Mouse (Mus musculus): ENCODE data around the gene Tyrp1. TPM values are rescaled to one million over a fixed set of nuclear protein-coding genes. Genes with fewer than 3 reads are reported as not detected.

Gene Tyrp1
- total RNA-seq (2012; rRNA removed): not detected in 2 replicates
- polyA plus RNA-seq (2012; ENCODE audit: insufficient read depth in 1 of 2, insufficient read length in 2 of 2, low read depth in 1 of 2, low replicate concordance in 2 of 2, missing spikeins in 1 of 2): not detected

DNA sequence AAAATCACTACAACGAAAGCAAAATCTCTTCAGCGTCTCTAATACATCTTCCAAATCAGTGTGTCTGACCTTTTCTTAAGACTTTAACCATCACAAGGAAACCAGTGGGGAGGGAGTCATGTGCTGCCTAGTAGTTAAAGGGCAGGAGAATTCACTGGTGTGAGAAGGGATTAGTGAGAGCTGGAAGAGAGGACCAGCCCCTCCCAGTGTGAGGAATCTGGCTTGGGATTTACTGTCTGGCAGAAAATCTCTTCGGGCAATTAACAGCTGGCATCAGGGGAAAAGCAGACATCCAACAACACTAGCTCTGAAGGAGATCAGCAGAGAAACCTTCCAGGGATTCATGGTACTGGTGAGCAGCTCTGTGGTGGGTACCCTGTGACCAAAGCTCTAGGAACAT lies at the start of gene Tyrp1:
TSS of gene Tyrp1 (plus strand) at position 74 of the 400 bp plus-strand sequence.
- Histone ChIP-seq H3K27ac (ENCODE audit: control insufficient read depth, low read depth, low read length) (no peak within 1 kb of the TSS), H3K9me3 (replicated peaks; ENCODE audit: insufficient read depth, low read length) (no peaks in the 10 kb centered on the region), H3K9ac (ENCODE audit: control insufficient read depth, low read depth, low read length, poor library complexity, severe bottlenecking) (no peak within 1 kb of the TSS), H3K4me3 (ENCODE audit: control insufficient read depth in 1 of 2, insufficient read depth in 1 of 2, low read depth in 2 of 2, low read length in 2 of 2) (no peak within 1 kb of the TSS), H3K79me2 (ENCODE audit: control insufficient read depth, insufficient read depth, low read length, poor library complexity) (no peaks in the 10 kb centered on the region), H3K36me3 (ENCODE audit: control insufficient read depth in 1 of 2, insufficient read depth in 2 of 2, low read length in 2 of 2) (no peaks in the 10 kb centered on the region), H3K27me3 (ENCODE audit: control insufficient read depth in 1 of 2, insufficient read depth in 2 of 2, low read length in 2 of 2) (no peaks in the 10 kb centered on the region), H3K4me1 (ENCODE audit: control insufficient read depth in 1 of 2, insufficient read depth in 2 of 2, low read length in 2 of 2) (no peaks in the 10 kb centered on the region)
- no peak for DNase-seq (ENCODE audit: low read depth, low spot score)
- TF ChIP-seq SIN3A (IDR thresholded peaks at IDR 0.05; ENCODE audit: low read length) (no peak), MAX (IDR thresholded peaks at IDR 0.05; ENCODE audit: low read length) (no peak), CHD2 (IDR thresholded peaks at IDR 0.05; ENCODE audit: low read length) (no peak), EP300 (IDR thresholded peaks at IDR 0.05; ENCODE audit: low read depth in 1 of 2, low read length in 2 of 2) (no peak)

DNA sequence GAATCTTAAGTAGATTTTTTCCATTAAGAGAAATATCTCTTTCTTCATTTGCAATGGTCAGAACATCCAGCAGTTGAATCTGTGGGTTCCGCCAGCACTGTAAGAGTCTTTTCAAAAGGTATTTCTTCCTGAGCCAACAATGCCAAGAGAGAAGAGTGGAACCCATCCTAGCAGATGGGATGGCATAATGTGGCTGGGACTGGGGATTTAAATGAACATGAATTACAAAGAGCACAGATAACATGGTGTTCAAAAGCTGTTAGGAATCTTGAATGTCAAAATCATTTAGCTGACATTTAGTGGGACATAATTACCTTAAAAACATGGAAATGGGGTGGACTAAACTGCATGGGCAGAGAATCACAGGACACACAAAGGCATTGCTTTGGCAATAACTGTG lies 45.6 kb upstream of the Tyrp1 start:
- no peak for DNase-seq (ENCODE audit: low read depth, low spot score)
- H3K4me3 ChIP-seq (ENCODE audit: control insufficient read depth in 1 of 2, insufficient read depth in 1 of 2, low read depth in 2 of 2, low read length in 2 of 2): no peak overlapping the region
- H3K27me3 ChIP-seq (ENCODE audit: control insufficient read depth in 1 of 2, insufficient read depth in 2 of 2, low read length in 2 of 2): no peaks in the 10 kb centered on the region
- H3K9me3 ChIP-seq (replicated peaks; ENCODE audit: insufficient read depth, low read length): no peaks in the 10 kb centered on the region
- no peaks in the 10 kb centered on the region for H3K4me1 ChIP-seq (ENCODE audit: control insufficient read depth in 1 of 2, insufficient read depth in 2 of 2, low read length in 2 of 2)
- TF ChIP-seq ELF1 (IDR thresholded peaks at IDR 0.05; ENCODE audit: low read depth, low read length) (no peak), MAZ (IDR thresholded peaks at IDR 0.05; ENCODE audit: low read depth, low read length) (no peak), JUND (IDR thresholded peaks at IDR 0.05; ENCODE audit: low read depth, low read length) (no peak), MAFK (IDR thresholded peaks at IDR 0.05; ENCODE audit: borderline replicate concordance, low read depth, low read length) (no peak), ZNF384 (IDR thresholded peaks at IDR 0.05; ENCODE audit: low read depth, low read length) (no peak), KAT2A (conservative IDR thresholded peaks at IDR 0.05; ENCODE audit: low read depth, low read length) (no peak), POLR2A (IDR thresholded peaks at IDR 0.05; ENCODE audit: control insufficient read depth in 1 of 2, insufficient read depth in 1 of 2, low read depth in 1 of 2, low read length in 2 of 2, poor library complexity in 1 of 2) (no peak), ZC3H11A (IDR thresholded peaks at IDR 0.05; ENCODE audit: low read depth, low read length) (no peak)
- H3K79me2 ChIP-seq (ENCODE audit: control insufficient read depth, insufficient read depth, low read length, poor library complexity): no peaks in the 10 kb centered on the region
- H3K36me3 ChIP-seq (ENCODE audit: control insufficient read depth in 1 of 2, insufficient read depth in 2 of 2, low read length in 2 of 2): no peaks in the 10 kb centered on the region
- no peak overlapping the region for H3K27ac ChIP-seq (ENCODE audit: control insufficient read depth, low read depth, low read length)
- no peak overlapping the region for H3K9ac ChIP-seq (ENCODE audit: control insufficient read depth, low read depth, low read length, poor library complexity, severe bottlenecking)

DNA sequence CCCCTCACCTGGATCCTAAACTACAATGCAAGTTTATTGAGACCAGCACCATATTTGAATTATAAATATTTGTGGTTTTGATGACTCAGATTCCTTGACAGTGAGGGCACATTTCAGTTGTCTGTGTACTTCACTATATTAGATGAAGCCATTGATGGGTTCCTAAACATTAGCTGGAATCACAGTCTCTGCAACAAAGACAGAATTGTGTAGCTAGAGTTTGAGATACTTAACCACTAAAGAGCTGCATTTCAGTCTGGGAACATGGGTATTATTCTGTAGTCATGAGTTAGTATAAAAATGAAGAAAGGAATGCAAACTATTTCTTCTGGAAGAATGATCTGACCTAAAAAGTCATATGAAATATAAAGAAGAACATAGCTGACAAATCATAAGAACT lies 14.4 kb upstream of the Tyrp1 start:
- H3K36me3 ChIP-seq (ENCODE audit: control insufficient read depth in 1 of 2, insufficient read depth in 2 of 2, low read length in 2 of 2): no peaks in the 10 kb centered on the region
- H3K27me3 ChIP-seq (ENCODE audit: control insufficient read depth in 1 of 2, insufficient read depth in 2 of 2, low read length in 2 of 2): no peaks in the 10 kb centered on the region

More for the DNA sequence above, 14.4 kb upstream of the Tyrp1 start:
- Histone ChIP-seq H3K4me3 (ENCODE audit: control insufficient read depth in 1 of 2, insufficient read depth in 1 of 2, low read depth in 2 of 2, low read length in 2 of 2) (no peak overlapping the region), H3K27ac (ENCODE audit: control insufficient read depth, low read depth, low read length) (no peak overlapping the region), H3K9ac (ENCODE audit: control insufficient read depth, low read depth, low read length, poor library complexity, severe bottlenecking) (no peak overlapping the region), H3K9me3 (replicated peaks; ENCODE audit: insufficient read depth, low read length) (no peaks in the 10 kb centered on the region), H3K4me1 (ENCODE audit: control insufficient read depth in 1 of 2, insufficient read depth in 2 of 2, low read length in 2 of 2) (no peaks in the 10 kb centered on the region), H3K79me2 (ENCODE audit: control insufficient read depth, insufficient read depth, low read length, poor library complexity) (no peaks in the 10 kb centered on the region)
- TF ChIP-seq GATA1 (IDR thresholded peaks at IDR 0.05; ENCODE audit: low read depth, low read length): no peak
- TF ChIP-seq MAZ (IDR thresholded peaks at IDR 0.05; ENCODE audit: low read depth, low read length): no peak
- TF ChIP-seq USF1 (IDR thresholded peaks at IDR 0.05; ENCODE audit: low read depth, low read length): no peak
- no peak for DNase-seq (ENCODE audit: low read depth, low spot score)

All from MEL (cell line).